Mouse (Mus musculus) embryonic facial prominence, embryonic 13.5 days (tissue): ENCODE data around the gene Elmo1. TPM values are rescaled to one million over a fixed set of nuclear protein-coding genes. Genes with fewer than 3 reads are reported as not detected.

Source experiments
- ATAC-seq: fragments of 200-750 bp; cut with Nextera tagmentation; 2 replicates; pipeline ENCODE4 v1.8.0; 2017; ENCODE audit warnings: low read depth; ENCODE audit not compliant: insufficient number of reproducible peaks, insufficient read depth, low FRiP score, low TSS enrichment
- H3K27ac ChIP-seq: fragments of 300-500 bp; sonication (generic); 2 replicates; pipeline ENCODE4 v1.5.1; 2015; ENCODE audit warnings: moderate library complexity, mild to moderate bottlenecking, inconsistent platforms
- H3K27me3 ChIP-seq: fragments of 300-500 bp; sonication (generic); 2 replicates; pipeline ENCODE4 v1.6.1; 2015; ENCODE audit warnings: mild to moderate bottlenecking, inconsistent platforms
- H3K36me3 ChIP-seq: fragments of 300-500 bp; sonication (generic); 2 replicates; pipeline ENCODE4 v1.6.1; 2015; ENCODE audit warnings: mild to moderate bottlenecking, inconsistent platforms
- H3K4me1 ChIP-seq: fragments of 300-500 bp; sonication (generic); 2 replicates; pipeline ENCODE4 v1.6.1; 2015; ENCODE audit warnings: inconsistent platforms
- H3K4me2 ChIP-seq: fragments of 300-500 bp; sonication (generic); 2 replicates; pipeline ENCODE4 v1.6.1; 2015; ENCODE audit warnings: moderate library complexity, mild to moderate bottlenecking, inconsistent platforms
- H3K4me3 ChIP-seq: fragments of 300-500 bp; sonication (generic); 2 replicates; pipeline ENCODE4 v1.5.1; 2015; ENCODE audit warnings: mild to moderate bottlenecking, inconsistent platforms
- H3K9ac ChIP-seq: fragments of 300-500 bp; sonication (generic); 2 replicates; pipeline ENCODE4 v1.6.1; 2015; ENCODE audit warnings: mild to moderate bottlenecking, inconsistent platforms
- H3K9me3 ChIP-seq: fragments of 300-500 bp; sonication (generic); 2 replicates; pipeline ENCODE4 v1.6.1; 2016; ENCODE audit warnings: inconsistent platforms
- WGBS: fragments of 180-500 bp; shearing (Covaris S2); methylation state at CpG from one replicate; pipeline ENCODE4 v1.1.7; 2015; ENCODE audit warnings: mixed read lengths; 5-methylcytosine and 5-hydroxymethylcytosine counted together
- polyA plus RNA-seq: library from polyadenylated mRNA; unstranded; fragments of >200 nt; fragmentation: Nextera tagmentation; extraction: Ambion mirVana; gene quantifications from 2 replicates; pipeline ENCODE4 v1.2.1, GENCODE M21; 2015

Elmo1 gene
- polyA plus RNA-seq, 1 experiment from 2014 or later: 15.6 TPM

GRCm38 (mm10) chr13:20546568-20547204, 456.3 kb downstream of the Elmo1 start:
- WGBS: 90% methylated on average over 12 of the region's 12 CpGs
- H3K27ac ChIP-seq: no peak overlapping the region
- no peak for ATAC-seq
- no peaks in the 10 kb centered on the region for H3K4me1 ChIP-seq
- no peaks in the 10 kb centered on the region for H3K9me3 ChIP-seq
- H3K27me3 ChIP-seq: no peaks in the 10 kb centered on the region
- H3K4me3 ChIP-seq: no peak overlapping the region
- H3K4me2 ChIP-seq: no peak overlapping the region
- H3K36me3 ChIP-seq: no peaks in the 10 kb centered on the region
- no peak overlapping the region for H3K9ac ChIP-seq

- H3K4me1 ChIP-seq: no peaks in the 10 kb centered on the region
- H3K4me3 ChIP-seq: no peak overlapping the region
- no peak for ATAC-seq
- 83% methylated on average over 4 of the region's 4 CpGs for WGBS
- no peak overlapping the region for H3K27ac ChIP-seq
- no peak overlapping the region for H3K9ac ChIP-seq
- H3K9me3 ChIP-seq: no peaks in the 10 kb centered on the region
- H3K27me3 ChIP-seq: no peaks in the 10 kb centered on the region
- no peak overlapping the region for H3K4me2 ChIP-seq
- no peaks in the 10 kb centered on the region for H3K36me3 ChIP-seq
These were observed 459.6 kb downstream of the Elmo1 start for GRCm38 (mm10) chr13:20549983-20550382.

GRCm38 (mm10) chr13:20551559-20551958, 461.2 kb downstream of the Elmo1 start:
- H3K4me2 ChIP-seq: no peak overlapping the region
- H3K27ac ChIP-seq: no peak overlapping the region
- no peaks in the 10 kb centered on the region for H3K9me3 ChIP-seq
- H3K36me3 ChIP-seq: no peaks in the 10 kb centered on the region
- 88% methylated on average over 1 of the region's 1 CpGs for WGBS
- no peaks in the 10 kb centered on the region for H3K4me1 ChIP-seq
- no peak for ATAC-seq
- H3K27me3 ChIP-seq: no peaks in the 10 kb centered on the region
- H3K4me3 ChIP-seq: no peak overlapping the region
- no peak overlapping the region for H3K9ac ChIP-seq

GRCm38 (mm10) chr13:20555853-20556452, 465.6 kb downstream of the Elmo1 start:
- H3K27ac ChIP-seq: no peak overlapping the region
- no peak overlapping the region for H3K4me3 ChIP-seq
- no peak overlapping the region for H3K4me2 ChIP-seq
- ATAC-seq: no peak
- no peaks in the 10 kb centered on the region for H3K4me1 ChIP-seq
- no peaks in the 10 kb centered on the region for H3K27me3 ChIP-seq
- no peaks in the 10 kb centered on the region for H3K9me3 ChIP-seq
- H3K36me3 ChIP-seq: no peaks in the 10 kb centered on the region
- 82% methylated on average over 4 of the region's 4 CpGs for WGBS
- no peak overlapping the region for H3K9ac ChIP-seq

GRCm38 (mm10) chr13:20556739-20557138, 466.3 kb downstream of the Elmo1 start:
- H3K27ac ChIP-seq: no peak overlapping the region
- ATAC-seq: no peak
- 84% methylated on average over 9 of the region's 10 CpGs for WGBS
- H3K4me3 ChIP-seq: no peak overlapping the region
- H3K27me3 ChIP-seq: no peaks in the 10 kb centered on the region
- H3K36me3 ChIP-seq: no peaks in the 10 kb centered on the region
- no peak overlapping the region for H3K4me2 ChIP-seq
- H3K9ac ChIP-seq: no peak overlapping the region
- H3K9me3 ChIP-seq: no peaks in the 10 kb centered on the region
- H3K4me1 ChIP-seq: no peaks in the 10 kb centered on the region

- Histone ChIP-seq H3K27ac (no peak overlapping the region), H3K4me1 (no peaks in the 10 kb centered on the region), H3K4me3 (no peak overlapping the region), H3K9ac (no peak overlapping the region), H3K27me3 (no peaks in the 10 kb centered on the region), H3K36me3 (no peaks in the 10 kb centered on the region), H3K9me3 (no peaks in the 10 kb centered on the region), H3K4me2 (no peak overlapping the region)
- no peak for ATAC-seq
- 79% methylated on average over 8 of the region's 8 CpGs for WGBS
These were observed 466.8 kb downstream of the Elmo1 start for GRCm38 (mm10) chr13:20557156-20557555.

- no peak for ATAC-seq
- Histone ChIP-seq H3K9ac (no peak overlapping the region), H3K4me1 (no peaks in the 10 kb centered on the region), H3K4me3 (no peak overlapping the region), H3K36me3 (no peaks in the 10 kb centered on the region), H3K4me2 (no peak overlapping the region), H3K27me3 (no peaks in the 10 kb centered on the region), H3K9me3 (no peaks in the 10 kb centered on the region), H3K27ac (no peak overlapping the region)
- 86% methylated on average over 2 of the region's 2 CpGs for WGBS
These were observed 468.0 kb downstream of the Elmo1 start for GRCm38 (mm10) chr13:20558376-20558775.

GRCm38 (mm10) chr13:20564414-20564813, 474.0 kb downstream of the Elmo1 start:
- H3K36me3 ChIP-seq: no peaks in the 10 kb centered on the region
- no peaks in the 10 kb centered on the region for H3K9me3 ChIP-seq
- WGBS: 81% methylated on average over 9 of the region's 9 CpGs
- no peaks in the 10 kb centered on the region for H3K27me3 ChIP-seq
- ATAC-seq: no peak
- H3K27ac ChIP-seq: no peak overlapping the region
- no peaks in the 10 kb centered on the region for H3K4me1 ChIP-seq
- no peak overlapping the region for H3K4me2 ChIP-seq
- H3K4me3 ChIP-seq: no peak overlapping the region
- H3K9ac ChIP-seq: no peak overlapping the region

- Histone ChIP-seq H3K9ac (no peak overlapping the region), H3K4me2 (no peak overlapping the region), H3K4me1 (no peaks in the 10 kb centered on the region), H3K36me3 (no peaks in the 10 kb centered on the region), H3K9me3 (0 out of 2 replicates have a peak, but pooled peaks cover 3% of the 10 kb centered on the region), H3K27me3 (no peaks in the 10 kb centered on the region), H3K4me3 (no peak overlapping the region), H3K27ac (no peak overlapping the region)
- ATAC-seq: no peak
- WGBS: 75% methylated on average over 2 of the region's 2 CpGs
These were observed 484.8 kb downstream of the Elmo1 start for GRCm38 (mm10) chr13:20575186-20575585.

GRCm38 (mm10) chr13:20585868-20586267, 495.5 kb downstream of the Elmo1 start:
- Histone ChIP-seq H3K4me1 (no peaks in the 10 kb centered on the region), H3K4me3 (no peak overlapping the region), H3K36me3 (no peaks in the 10 kb centered on the region), H3K27ac (no peak overlapping the region), H3K27me3 (no peaks in the 10 kb centered on the region), H3K9me3 (no peaks in the 10 kb centered on the region), H3K4me2 (no peak overlapping the region), H3K9ac (no peak overlapping the region)
- ATAC-seq: no peak
- WGBS: 75% methylated on average over 4 of the region's 4 CpGs

- 70% methylated on average over 3 of the region's 3 CpGs for WGBS
- Histone ChIP-seq H3K4me1 (no peaks in the 10 kb centered on the region), H3K4me3 (no peak overlapping the region), H3K4me2 (no peak overlapping the region), H3K27ac (no peak overlapping the region), H3K9ac (no peak overlapping the region), H3K9me3 (no peaks in the 10 kb centered on the region), H3K27me3 (no peaks in the 10 kb centered on the region), H3K36me3 (no peaks in the 10 kb centered on the region)
- no peak for ATAC-seq
These were observed 496.1 kb downstream of the Elmo1 start for GRCm38 (mm10) chr13:20586462-20586861.

- H3K36me3 ChIP-seq: no peaks in the 10 kb centered on the region
- H3K27ac ChIP-seq: no peak overlapping the region
- H3K4me2 ChIP-seq: no peak overlapping the region
- no peaks in the 10 kb centered on the region for H3K9me3 ChIP-seq
- no peaks in the 10 kb centered on the region for H3K4me1 ChIP-seq
- ATAC-seq: no peak
- 77% methylated on average over 4 of the region's 4 CpGs for WGBS
- H3K4me3 ChIP-seq: no peak overlapping the region
- no peak overlapping the region for H3K9ac ChIP-seq
- H3K27me3 ChIP-seq: no peaks in the 10 kb centered on the region
These were observed 500.6 kb downstream of the Elmo1 start for GRCm38 (mm10) chr13:20590983-20591382.
